Mouse (Mus musculus): ENCODE results near the gene Ddx10. TPM values are rescaled to one million over a fixed set of nuclear protein-coding genes. Genes with fewer than 3 reads are reported as not detected.

Gene Ddx10
- polyA plus RNA-seq, 1 experiment from 2014 or later, result 14.8 TPM

- H3K27ac ChIP-seq, result peak overlapping the region; percentile 65
- 59% methylated on average over 10 of the region's 10 CpGs for WGBS
- H3K36me3 ChIP-seq, result no peaks in the 10 kb centered on the region
- H3K4me3 ChIP-seq, result no peak overlapping the region
- peaks cover 16% of the 10 kb centered on the region for H3K4me1 ChIP-seq (replicated peaks)
- H3K9me3 ChIP-seq (replicated peaks), result no peaks in the 10 kb centered on the region
- ATAC-seq (replicated peaks; ENCODE audit: insufficient number of reproducible peaks, insufficient read depth, low FRiP score, low read depth), result 0 out of 2 replicates have a peak, but pooled peaks have one; percentile 68
- H3K4me2 ChIP-seq, result no peak overlapping the region
- no peaks in the 10 kb centered on the region for H3K27me3 ChIP-seq
- H3K9ac ChIP-seq, result no peak overlapping the region
These were observed 174.2 kb downstream of the Ddx10 start for GRCm38 (mm10) chr9:53073576-53074112.

DNA sequence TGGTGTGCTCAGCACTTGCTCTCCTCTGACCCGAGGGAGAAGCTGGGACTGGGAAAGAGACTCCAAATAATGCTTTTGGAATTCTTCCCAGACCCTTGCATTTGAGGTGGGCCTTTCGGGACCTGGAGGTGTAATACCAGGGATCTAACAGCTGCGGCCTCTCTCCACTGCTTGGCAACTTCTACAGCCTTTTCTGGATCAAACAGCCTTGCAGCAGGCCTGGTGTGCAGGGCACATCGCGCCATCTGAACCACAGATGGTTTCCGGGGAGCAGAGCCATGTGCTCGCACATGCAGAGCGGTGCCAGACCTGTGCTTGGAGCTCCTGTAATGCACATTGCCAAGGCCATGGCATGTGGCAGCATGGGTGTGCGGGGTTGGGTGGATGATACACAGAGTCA lies 175.8 kb downstream of the Ddx10 start:
- Histone ChIP-seq H3K9ac (no peak overlapping the region), H3K4me3 (no peak overlapping the region), H3K9me3 (replicated peaks) (no peaks in the 10 kb centered on the region), H3K27ac (no peak overlapping the region), H3K27me3 (no peaks in the 10 kb centered on the region), H3K4me1 (replicated peaks) (peaks cover 16% of the 10 kb centered on the region), H3K4me2 (no peak overlapping the region), H3K36me3 (no peaks in the 10 kb centered on the region)
- no peak for ATAC-seq (replicated peaks; ENCODE audit: insufficient number of reproducible peaks, insufficient read depth, low FRiP score, low read depth)
- 82% methylated on average over 9 of the region's 9 CpGs for WGBS

DNA sequence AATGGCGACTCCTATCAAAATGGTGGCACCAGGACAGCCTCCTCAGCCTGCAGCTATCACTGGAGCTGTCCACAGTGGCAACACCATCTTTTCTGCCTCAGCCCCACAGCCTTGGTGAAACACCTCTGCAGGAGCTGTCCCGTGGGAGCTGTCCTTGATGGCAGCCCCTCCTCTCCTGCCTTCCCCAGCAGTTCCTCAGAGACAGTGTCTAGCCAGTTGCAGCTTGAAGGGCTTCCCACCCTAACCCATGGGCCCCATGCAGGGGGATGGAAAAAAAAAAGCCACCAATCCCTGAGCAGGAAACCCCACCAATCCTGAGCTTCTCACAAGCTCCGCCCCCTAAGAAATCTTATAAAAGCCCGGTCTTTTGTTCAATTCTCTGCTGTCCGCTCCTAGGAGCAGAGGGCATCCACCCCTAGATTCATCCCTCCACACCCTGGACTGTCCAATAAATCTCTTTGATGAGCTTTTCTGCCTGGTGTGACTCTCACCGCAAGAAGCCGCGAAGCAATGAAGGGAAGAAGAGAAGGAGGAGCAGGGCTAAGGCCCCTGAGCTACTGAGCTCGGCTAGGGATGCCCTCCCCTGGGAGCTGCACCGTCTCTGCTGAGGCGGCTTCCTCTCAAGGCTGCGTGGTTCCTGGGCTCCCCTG lies 176.9 kb downstream of the Ddx10 start:
- no peak overlapping the region for H3K27ac ChIP-seq
- H3K9ac ChIP-seq, result no peak overlapping the region
- no peak overlapping the region for H3K4me3 ChIP-seq
- no peak for ATAC-seq (replicated peaks; ENCODE audit: insufficient number of reproducible peaks, insufficient read depth, low FRiP score, low read depth)
- H3K9me3 ChIP-seq (replicated peaks), result no peaks in the 10 kb centered on the region
- WGBS, result 78% methylated on average over 12 of the region's 12 CpGs
- peaks cover 16% of the 10 kb centered on the region for H3K4me1 ChIP-seq (replicated peaks)
- no peaks in the 10 kb centered on the region for H3K27me3 ChIP-seq
- no peak overlapping the region for H3K4me2 ChIP-seq
- no peaks in the 10 kb centered on the region for H3K36me3 ChIP-seq

DNA sequence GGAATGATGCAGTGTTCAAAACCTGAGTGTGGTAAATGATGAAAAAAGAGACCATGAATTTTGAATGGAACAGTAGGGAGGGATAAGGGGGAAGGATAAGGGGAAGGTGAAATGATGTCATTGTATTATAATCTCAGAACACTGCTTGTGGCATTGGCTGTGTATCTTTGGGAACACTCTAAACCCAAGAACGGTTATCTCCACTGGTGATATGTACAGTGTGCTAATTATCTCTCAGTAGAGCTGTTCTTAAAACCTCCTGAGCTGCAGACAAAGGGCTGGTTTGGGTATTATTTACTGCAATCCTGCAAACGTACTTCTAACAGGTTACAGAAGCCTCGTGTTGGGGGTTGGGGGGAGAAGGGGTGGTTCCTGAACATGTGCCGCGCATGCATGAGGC lies 179.7 kb downstream of the Ddx10 start:
- Histone ChIP-seq H3K4me1 (replicated peaks) (peaks cover 10% of the 10 kb centered on the region), H3K27me3 (no peaks in the 10 kb centered on the region), H3K27ac (no peak overlapping the region), H3K36me3 (no peaks in the 10 kb centered on the region), H3K9me3 (replicated peaks) (no peaks in the 10 kb centered on the region), H3K4me2 (no peak overlapping the region), H3K9ac (no peak overlapping the region), H3K4me3 (no peak overlapping the region)
- ATAC-seq (replicated peaks; ENCODE audit: insufficient number of reproducible peaks, insufficient read depth, low FRiP score, low read depth), result no peak
- 70% methylated on average over 5 of the region's 5 CpGs for WGBS

GRCm38 (mm10) chr9:53066428-53066827 lies 181.4 kb downstream of the Ddx10 start:
- Histone ChIP-seq H3K9me3 (replicated peaks) (no peaks in the 10 kb centered on the region), H3K27ac (no peak overlapping the region), H3K36me3 (no peaks in the 10 kb centered on the region), H3K9ac (no peak overlapping the region), H3K4me2 (no peak overlapping the region), H3K4me1 (replicated peaks) (peaks cover 9% of the 10 kb centered on the region), H3K4me3 (no peak overlapping the region), H3K27me3 (no peaks in the 10 kb centered on the region)
- ATAC-seq (replicated peaks; ENCODE audit: insufficient number of reproducible peaks, insufficient read depth, low FRiP score, low read depth), result no peak
- WGBS, result 58% methylated on average over 4 of the region's 4 CpGs

DNA sequence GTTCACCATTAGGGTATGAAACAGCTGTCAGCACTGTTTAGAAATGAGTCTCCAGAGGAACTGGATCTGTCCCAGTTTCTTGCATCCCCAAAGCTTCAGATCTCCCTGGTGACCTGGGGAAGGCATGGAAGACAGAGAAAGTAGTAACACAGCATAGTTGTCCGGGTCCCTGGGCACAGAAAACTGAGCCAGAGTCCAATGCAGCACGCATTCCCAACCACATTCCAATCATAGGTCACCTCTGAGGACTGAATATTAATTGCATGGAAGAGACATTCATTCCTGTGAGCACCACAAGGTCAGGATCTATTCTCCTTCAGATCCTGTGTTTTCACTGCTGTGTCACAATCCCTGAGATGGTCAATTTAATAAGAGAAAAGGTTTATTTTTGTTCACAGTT lies 182.8 kb downstream of the Ddx10 start:
- Histone ChIP-seq H3K9me3 (replicated peaks) (no peaks in the 10 kb centered on the region), H3K27me3 (no peaks in the 10 kb centered on the region), H3K27ac (peak overlapping the region; percentile 70), H3K9ac (no peak overlapping the region), H3K4me1 (replicated peaks) (peaks cover 9% of the 10 kb centered on the region), H3K36me3 (no peaks in the 10 kb centered on the region), H3K4me3 (no peak overlapping the region), H3K4me2 (no peak overlapping the region)
- no peak for ATAC-seq (replicated peaks; ENCODE audit: insufficient number of reproducible peaks, insufficient read depth, low FRiP score, low read depth)
- WGBS, result 28% methylated on average over 2 of the region's 2 CpGs

- peaks cover 9% of the 10 kb centered on the region for H3K4me1 ChIP-seq (replicated peaks)
- no peaks in the 10 kb centered on the region for H3K9me3 ChIP-seq (replicated peaks)
- H3K9ac ChIP-seq, result no peak overlapping the region
- no peaks in the 10 kb centered on the region for H3K27me3 ChIP-seq
- WGBS, result 38% methylated on average over 6 of the region's 6 CpGs
- 0 out of 2 replicates have a peak, but pooled peaks have one; percentile 45 for ATAC-seq (replicated peaks; ENCODE audit: insufficient number of reproducible peaks, insufficient read depth, low FRiP score, low read depth)
- peak overlapping the region; percentile 70 for H3K27ac ChIP-seq
- H3K36me3 ChIP-seq, result no peaks in the 10 kb centered on the region
- H3K4me2 ChIP-seq, result no peak overlapping the region
- H3K4me3 ChIP-seq, result no peak overlapping the region
These were observed 183.3 kb downstream of the Ddx10 start for GRCm38 (mm10) chr9:53064531-53064930.

DNA sequence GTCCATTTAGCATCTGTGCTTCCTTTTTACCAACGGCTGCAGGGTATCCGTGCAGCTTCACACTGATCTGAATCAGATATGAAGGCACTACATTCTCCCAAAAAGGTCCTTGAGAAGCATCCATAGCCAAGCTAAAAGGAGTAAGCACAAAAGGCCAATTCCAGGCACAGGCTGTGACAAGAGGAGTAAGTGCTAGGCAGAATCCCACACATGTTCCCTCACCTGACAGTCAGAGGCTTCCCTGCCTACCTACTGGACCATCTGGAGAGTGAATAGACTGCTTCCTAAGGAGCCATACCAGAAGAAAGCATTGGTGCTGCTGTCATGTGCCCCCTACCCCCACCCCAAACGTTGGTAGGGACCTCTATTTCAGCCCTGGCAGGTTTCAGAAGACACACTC lies 192.5 kb downstream of the Ddx10 start:
- Histone ChIP-seq H3K9ac (no peak overlapping the region), H3K27me3 (no peaks in the 10 kb centered on the region), H3K36me3 (no peaks in the 10 kb centered on the region), H3K4me1 (replicated peaks) (peaks cover 16% of the 10 kb centered on the region), H3K27ac (no peak overlapping the region; the same call in 1 of the 2 replicates), H3K4me2 (no peak overlapping the region), H3K9me3 (replicated peaks) (no peaks in the 10 kb centered on the region), H3K4me3 (no peak overlapping the region)
- ATAC-seq (replicated peaks; ENCODE audit: insufficient number of reproducible peaks, insufficient read depth, low FRiP score, low read depth), result no peak
- WGBS, result 40% methylated on average over 3 of the region's 3 CpGs

Other genes with a start within 250 kb of the Ddx10 start
- gene Exph5, start 53.6 kb upstream of the Ddx10 start, polyA plus RNA-seq (2015; fragmentation: Nextera tagmentation; extraction: Ambion mirVana), result 0.31 and 0.93 TPM in 2 replicates
- gene Kdelc2, start 136.0 kb upstream of the Ddx10 start, polyA plus RNA-seq (2015; fragmentation: Nextera tagmentation; extraction: Ambion mirVana), result 22.8 and 24.1 TPM in 2 replicates
- gene 4930550C14Rik, start 154.3 kb upstream of the Ddx10 start, polyA plus RNA-seq (2015; fragmentation: Nextera tagmentation; extraction: Ambion mirVana), result 0.86 and 1.2 TPM in 2 replicates

Measured in heart, embryonic 15.5 days (tissue).